Mouse (Mus musculus) large intestine, adult 2 months (tissue): ENCODE measurements at regions not wholly inside any gene's neighbourhood (a gene's known extent, or its start where the extent isn't known, plus 50 kb on each side); places are given as distances from the start of the nearest gene placed in this dataset.
"Not testable (repeated sequence)": the region's sequence is repeated elsewhere in the genome, so short reads cannot be mapped to it uniquely, and the experiment has no call there.

Experiments used
- DNase-seq: peaks from one replicate; pipeline ENCODE4 v3.0.0-alpha.2; 2012; ENCODE audit warnings: low read depth, low spot score
- WGBS: fragments of 180-500 bp; shearing (Covaris S2); methylation state at CpG from one replicate; pipeline ENCODE4 v1.1.7; 2018; 5-methylcytosine and 5-hydroxymethylcytosine counted together

GRCm38 (mm10) chr1:42514417-42514816, 181.2 kb upstream of the Pou3f3 start:
- WGBS, result 92% methylated on average over 3 of the region's 3 CpGs
- no peak for DNase-seq

DNA sequence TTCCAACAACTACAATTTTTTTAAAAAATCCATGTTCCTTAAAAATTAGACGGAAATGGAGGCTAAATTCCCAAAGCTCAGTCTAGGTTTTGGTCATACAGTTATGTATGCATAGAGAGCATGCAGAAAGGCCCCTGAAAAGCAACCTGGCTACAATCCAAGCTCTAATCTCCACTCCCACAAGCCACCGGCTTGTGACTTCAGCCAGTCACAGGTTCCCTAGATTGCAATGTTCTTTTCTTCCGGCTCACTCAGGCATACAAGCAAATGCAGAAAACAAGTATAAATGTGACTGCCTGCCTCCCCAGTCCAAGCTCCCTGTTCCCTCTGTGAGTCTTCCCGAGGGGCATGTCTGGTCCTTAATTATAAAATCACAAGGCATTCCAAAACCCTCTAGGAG, 171.2 kb upstream of the Pou3f3 start:
- no peak for DNase-seq
- WGBS, result 64% methylated on average over 4 of the region's 4 CpGs

GRCm38 (mm10) chr1:42527746-42528476, 167.7 kb upstream of the Pou3f3 start:
- 45% methylated on average over 11 of the region's 11 CpGs for WGBS
- no peak for DNase-seq

DNA sequence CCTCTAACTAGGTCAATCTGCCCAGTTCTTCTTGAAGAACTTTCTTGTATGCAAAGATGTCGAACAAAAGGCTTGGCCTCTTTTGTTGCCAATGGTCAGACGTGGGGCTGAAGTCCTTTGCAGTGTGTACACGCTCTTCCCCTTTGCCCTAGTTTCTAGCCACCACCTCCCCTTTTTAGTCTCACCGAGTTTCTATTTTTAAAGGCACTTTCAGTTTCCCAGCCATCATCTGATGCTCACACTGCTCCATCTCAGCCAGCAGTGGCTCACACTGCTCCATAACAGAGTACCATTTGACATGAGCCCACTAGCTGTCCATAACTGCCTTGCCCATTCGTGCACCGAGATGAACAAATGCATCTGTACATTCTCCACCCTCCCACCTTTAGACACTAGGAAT, 162.7 kb upstream of the Pou3f3 start:
- WGBS, result 65% methylated on average over 6 of the region's 6 CpGs
- no peak for DNase-seq

DNA sequence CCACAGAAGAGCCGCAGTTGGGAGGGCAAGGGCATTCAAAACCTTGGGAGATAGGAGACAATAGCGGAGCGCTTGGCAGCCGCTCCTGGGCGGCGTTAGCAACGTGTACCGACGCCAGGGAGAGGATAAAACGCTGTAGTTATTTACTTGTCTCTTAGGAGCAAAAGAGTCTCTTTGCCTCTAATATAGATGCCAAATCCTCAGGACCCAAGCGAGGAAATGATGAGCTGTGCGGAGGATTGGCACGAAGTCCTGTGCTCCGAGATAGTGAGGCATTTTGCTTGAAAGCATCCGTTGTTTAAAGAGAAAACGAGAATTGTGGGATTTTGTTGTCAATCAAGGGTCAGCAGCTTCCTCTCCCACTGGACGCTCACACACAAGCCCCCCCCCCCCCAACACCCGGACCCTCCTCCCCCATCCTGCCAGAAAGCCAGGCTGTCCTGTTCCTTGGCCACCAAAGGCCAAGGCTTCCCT, 156.5 kb upstream of the Pou3f3 start:
- DNase-seq, result no peak
- 61% methylated on average over 18 of the region's 18 CpGs for WGBS

DNA sequence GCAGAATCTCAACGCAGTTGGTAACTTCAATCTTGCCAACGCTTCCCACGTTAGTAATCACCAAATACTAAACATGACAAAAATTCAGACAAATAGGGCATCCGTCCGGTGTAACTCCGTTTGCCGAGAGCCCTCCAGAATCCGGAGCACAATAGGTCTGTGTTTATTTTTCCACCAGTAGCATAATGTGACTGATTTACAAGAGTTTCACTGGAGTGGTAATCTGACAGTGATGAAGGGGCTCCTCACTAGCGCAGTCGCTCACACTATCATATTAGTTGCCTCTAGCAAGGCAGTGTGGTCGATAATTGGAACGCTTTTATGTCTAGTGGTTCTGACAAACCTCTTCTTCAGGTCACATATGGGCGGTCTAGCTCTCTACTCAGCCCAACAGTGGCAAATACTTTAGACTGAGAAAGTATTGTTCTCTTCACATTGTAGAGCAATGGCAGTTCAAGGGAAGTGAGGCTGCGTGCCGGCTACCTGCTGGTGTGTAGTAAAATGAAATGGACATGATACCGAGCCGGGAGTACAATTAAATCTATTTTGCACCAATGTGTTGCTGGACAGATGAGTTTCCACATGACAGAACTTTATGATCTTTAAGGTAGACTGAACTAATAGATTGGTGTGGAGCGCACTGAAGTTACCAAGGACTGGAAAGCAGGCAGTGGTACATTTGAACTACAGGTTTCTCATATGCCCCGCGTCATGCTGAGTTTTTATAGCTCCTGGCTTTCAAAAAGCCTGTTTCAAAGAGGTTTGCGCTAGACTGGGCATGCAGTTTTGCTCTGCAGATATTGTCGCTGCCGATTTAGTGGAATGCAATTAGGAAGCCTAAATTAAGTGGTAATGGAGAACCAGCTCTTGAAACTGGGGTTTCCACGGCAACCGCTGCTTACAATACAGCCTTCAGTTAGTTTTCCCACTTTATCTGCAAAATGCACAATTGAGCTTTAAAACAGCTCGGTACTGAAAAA, 155.7 kb upstream of the Pou3f3 start:
- 61% methylated on average over 26 of the region's 26 CpGs for WGBS
- DNase-seq, result no peak

GRCm38 (mm10) chr1:42541991-42542390, 153.6 kb upstream of the Pou3f3 start:
- DNase-seq, result no peak
- WGBS, result 50% methylated on average over 4 of the region's 4 CpGs

- WGBS, result 34% methylated on average over 15 of the region's 15 CpGs
- no peak for DNase-seq
Observed at GRCm38 (mm10) chr1:42542846-42543549, 152.6 kb upstream of the Pou3f3 start.

GRCm38 (mm10) chr1:42546879-42547278, 148.7 kb upstream of the Pou3f3 start:
- DNase-seq, result no peak
- 90% methylated on average over 3 of the region's 3 CpGs for WGBS

GRCm38 (mm10) chr1:42557301-42557700, 138.3 kb upstream of the Pou3f3 start:
- 73% methylated on average over 2 of the region's 2 CpGs for WGBS
- no peak for DNase-seq

GRCm38 (mm10) chr1:42567640-42568039, 127.9 kb upstream of the Pou3f3 start:
- 74% methylated on average over 6 of the region's 6 CpGs for WGBS
- no peak for DNase-seq

DNA sequence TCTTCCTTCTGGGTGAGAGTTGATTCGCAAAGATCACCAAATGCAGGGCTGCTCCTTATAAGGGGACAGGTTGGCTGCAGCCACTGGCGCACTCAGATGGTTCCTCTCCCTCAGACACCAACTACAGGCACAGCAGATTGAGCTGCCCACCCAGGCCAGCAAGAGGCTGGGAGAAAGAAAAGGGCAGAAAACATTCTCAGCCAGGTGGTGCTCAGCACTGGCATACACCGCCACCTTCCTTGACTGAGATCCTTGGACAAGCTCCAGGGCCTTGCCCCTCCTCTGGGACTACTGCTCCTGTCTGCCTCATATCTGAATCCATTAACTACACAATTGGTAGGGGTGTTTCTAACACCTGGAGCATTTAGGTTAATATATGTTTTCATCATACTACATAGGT, 110.4 kb upstream of the Pou3f3 start:
- 80% methylated on average over 3 of the region's 3 CpGs for WGBS
- DNase-seq, result no peak

- WGBS, result 45% methylated on average over 10 of the region's 10 CpGs
- DNase-seq, result no peak
Observed at GRCm38 (mm10) chr1:42588499-42588898, 107.1 kb upstream of the Pou3f3 start.

GRCm38 (mm10) chr1:42589442-42589841, 106.1 kb upstream of the Pou3f3 start:
- no peak for DNase-seq
- WGBS, result 32% methylated on average over 7 of the region's 7 CpGs

DNA sequence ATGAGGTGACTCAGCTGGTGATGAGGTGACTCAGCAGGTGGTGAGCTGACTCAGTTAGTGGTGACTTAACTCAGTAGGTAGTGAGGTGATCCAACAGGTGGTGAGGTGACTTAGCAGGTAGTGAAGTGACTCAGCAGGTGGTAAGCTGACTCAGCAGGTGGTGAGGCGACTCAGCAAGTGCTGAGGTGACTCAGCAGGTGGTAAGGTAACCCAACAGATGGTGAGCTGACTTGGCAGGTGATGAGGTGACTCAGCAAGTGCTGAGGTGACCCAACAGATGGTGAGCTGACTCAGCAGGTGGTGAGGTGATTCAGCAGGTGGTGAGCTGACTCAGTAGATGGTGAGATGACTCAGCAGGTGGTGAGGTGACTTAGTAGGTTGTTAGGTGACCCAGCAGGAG, 103.7 kb upstream of the Pou3f3 start:
- no peak for DNase-seq
- 76% methylated on average over 1 of the region's 1 CpGs for WGBS

GRCm38 (mm10) chr1:42597065-42597464, 98.5 kb upstream of the Pou3f3 start:
- 73% methylated on average over 4 of the region's 4 CpGs for WGBS
- DNase-seq, result no peak

- 77% methylated on average over 6 of the region's 6 CpGs for WGBS
- DNase-seq, result no peak
Observed at GRCm38 (mm10) chr1:42599238-42599637, 96.3 kb upstream of the Pou3f3 start.

DNA sequence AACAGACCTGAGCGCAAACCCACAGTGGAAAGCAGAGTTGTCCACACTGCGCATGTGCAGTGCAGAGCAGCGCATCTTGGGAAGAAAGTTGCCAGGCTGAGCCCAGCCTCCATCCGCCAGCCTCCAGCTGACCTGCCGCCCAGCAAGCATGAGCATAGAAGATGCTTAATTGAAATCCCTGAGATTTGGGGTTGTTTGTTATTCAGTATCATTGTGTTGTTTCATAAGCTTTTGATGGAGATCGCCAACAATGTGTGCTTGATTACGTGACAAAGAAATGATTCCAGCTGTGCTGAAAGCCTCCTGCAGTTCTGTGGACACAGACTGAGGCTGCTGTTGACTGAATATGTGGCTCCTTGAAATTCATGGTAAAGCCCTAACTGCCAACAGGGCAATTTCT, 89.3 kb upstream of the Pou3f3 start:
- WGBS, result 89% methylated on average over 7 of the region's 7 CpGs
- no peak for DNase-seq

- WGBS, result 73% methylated on average over 4 of the region's 4 CpGs
- DNase-seq, result not testable (repeated sequence)
Observed at GRCm38 (mm10) chr1:42607466-42608043, 88.0 kb upstream of the Pou3f3 start.

- no peak for DNase-seq
- WGBS, result 76% methylated on average over 6 of the region's 6 CpGs
Observed at GRCm38 (mm10) chr1:42623766-42624165, 71.8 kb upstream of the Pou3f3 start.
